Mouse (Mus musculus) E14TG2a.4 (cell line): ENCODE results near the gene Fhit.

ENCODE experiments used
- H3K27me3 ChIP-seq: 2 replicates; pipeline ENCODE4 v1.6.1; 2014; ENCODE audit warnings: low read length, control low read depth; ENCODE audit not compliant: insufficient read depth
- H3K36me3 ChIP-seq: 2 replicates; pipeline ENCODE4 v1.6.1; 2014; ENCODE audit warnings: low read length, control low read depth; ENCODE audit not compliant: insufficient read depth
- H3K4me1 ChIP-seq: replicated peaks from 2 replicates; pipeline ENCODE4 v1.6.1; 2014; ENCODE audit warnings: low read depth, low read length, control low read depth
- H3K4me3 ChIP-seq: replicated peaks from 2 replicates; pipeline ENCODE4 v1.5.1; 2014; ENCODE audit warnings: mild to moderate bottlenecking, low read length
- H3K9me3 ChIP-seq: 2 replicates; pipeline ENCODE4 v1.6.1; 2014; ENCODE audit warnings: low read length, control low read depth
- CTCF ChIP-seq: conservative IDR thresholded peaks from 2 replicates; pipeline ENCODE4 v1.5.1; 2014; ENCODE audit warnings: low read length
- NANOG ChIP-seq: IDR thresholded peaks from 2 replicates; pipeline ENCODE4 v1.6.1; 2014; ENCODE audit warnings: borderline replicate concordance, low read length, mixed read lengths
- POU5F1 ChIP-seq: IDR thresholded peaks from 2 replicates; pipeline ENCODE4 v1.6.1; 2014; ENCODE audit warnings: low read length, borderline replicate concordance

The Fhit gene

GRCm38 (mm10) chr14:10035682-10036081 is 1126.2 kb downstream of the Fhit start:
- Histone ChIP-seq H3K4me1 (no peaks in the 10 kb centered on the region), H3K4me3 (no peak overlapping the region), H3K9me3 (no peaks in the 10 kb centered on the region), H3K36me3 (no peaks in the 10 kb centered on the region), H3K27me3 (no peaks in the 10 kb centered on the region; the same call in 1 of the 2 replicates)
- TF ChIP-seq NANOG (no peak), POU5F1 (no peak), CTCF (no peak)

DNA sequence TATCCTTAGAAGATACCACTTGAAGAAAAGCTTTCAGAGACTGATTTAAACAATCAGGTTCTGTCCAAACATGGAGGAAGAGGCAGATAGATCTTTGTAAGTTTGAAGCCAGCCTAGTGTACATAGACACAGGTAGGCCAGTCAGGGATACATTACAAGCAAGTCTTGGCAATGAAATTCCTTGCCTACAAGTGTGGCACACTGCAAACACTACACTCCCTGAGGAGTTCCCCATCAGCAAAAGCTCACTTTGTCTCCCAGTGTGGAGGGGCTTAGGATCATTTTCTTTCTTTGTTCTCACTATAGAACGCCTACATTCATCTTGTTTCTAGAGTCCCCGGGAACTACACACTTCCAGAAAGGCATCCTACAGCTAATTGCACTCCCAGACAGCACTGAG is 1126.6 kb downstream of the Fhit start:
- H3K4me1 ChIP-seq = no peaks in the 10 kb centered on the region
- no peak for TF ChIP-seq CTCF
- TF ChIP-seq POU5F1 = no peak
- no peak for TF ChIP-seq NANOG
- H3K9me3 ChIP-seq = no peaks in the 10 kb centered on the region
- no peak overlapping the region for H3K4me3 ChIP-seq
- no peaks in the 10 kb centered on the region; the same call in 1 of the 2 replicates for H3K27me3 ChIP-seq
- H3K36me3 ChIP-seq = no peaks in the 10 kb centered on the region

- Histone ChIP-seq H3K27me3 (no peaks in the 10 kb centered on the region), H3K9me3 (no peaks in the 10 kb centered on the region), H3K4me1 (no peaks in the 10 kb centered on the region), H3K4me3 (no peak overlapping the region), H3K36me3 (no peaks in the 10 kb centered on the region)
- TF ChIP-seq POU5F1 (no peak), CTCF (no peak), NANOG (no peak)
Measured at GRCm38 (mm10) chr14:10023382-10023781, 1138.5 kb downstream of the Fhit start.

GRCm38 (mm10) chr14:10022304-10022703 is 1139.5 kb downstream of the Fhit start:
- H3K27me3 ChIP-seq = no peaks in the 10 kb centered on the region
- no peaks in the 10 kb centered on the region for H3K36me3 ChIP-seq
- no peaks in the 10 kb centered on the region for H3K9me3 ChIP-seq
- no peaks in the 10 kb centered on the region for H3K4me1 ChIP-seq
- no peak overlapping the region for H3K4me3 ChIP-seq
- TF ChIP-seq CTCF = no peak
- TF ChIP-seq NANOG = no peak
- TF ChIP-seq POU5F1 = no peak

- TF ChIP-seq POU5F1 (no peak), CTCF (0 out of 2 replicates have a peak, but pooled peaks have one; percentile 22), NANOG (no peak)
- Histone ChIP-seq H3K4me3 (no peak overlapping the region), H3K27me3 (no peaks in the 10 kb centered on the region), H3K4me1 (no peaks in the 10 kb centered on the region), H3K9me3 (no peaks in the 10 kb centered on the region), H3K36me3 (no peaks in the 10 kb centered on the region)
Measured at GRCm38 (mm10) chr14:10020400-10021140, 1141.3 kb downstream of the Fhit start.

DNA sequence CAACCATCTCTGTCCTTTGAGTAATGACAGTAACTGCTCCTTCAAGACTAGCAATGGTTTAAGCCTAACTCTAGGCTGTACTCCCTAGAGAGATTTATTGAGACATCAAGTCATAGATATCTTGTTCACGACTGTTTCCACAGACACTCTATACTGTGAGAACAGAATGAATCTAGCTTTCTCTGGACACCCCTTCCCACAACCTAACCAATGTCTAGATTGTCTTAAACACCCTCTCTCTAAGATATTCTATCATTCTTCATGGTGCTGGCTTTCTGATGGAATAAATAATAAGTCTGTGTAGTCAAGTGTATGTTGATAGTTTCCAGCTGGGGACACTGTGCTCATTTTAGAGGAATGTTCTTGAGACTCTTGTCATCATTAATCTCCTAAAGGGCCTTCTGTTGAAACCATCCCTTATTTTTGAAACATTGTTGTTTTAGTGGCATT is 1148.0 kb downstream of the Fhit start:
- no peaks in the 10 kb centered on the region for H3K27me3 ChIP-seq
- TF ChIP-seq POU5F1 (no peak), NANOG (no peak), CTCF (no peak)
- H3K4me3 ChIP-seq = no peak overlapping the region
- H3K36me3 ChIP-seq = no peaks in the 10 kb centered on the region
- no peaks in the 10 kb centered on the region for H3K9me3 ChIP-seq
- H3K4me1 ChIP-seq = no peaks in the 10 kb centered on the region

DNA sequence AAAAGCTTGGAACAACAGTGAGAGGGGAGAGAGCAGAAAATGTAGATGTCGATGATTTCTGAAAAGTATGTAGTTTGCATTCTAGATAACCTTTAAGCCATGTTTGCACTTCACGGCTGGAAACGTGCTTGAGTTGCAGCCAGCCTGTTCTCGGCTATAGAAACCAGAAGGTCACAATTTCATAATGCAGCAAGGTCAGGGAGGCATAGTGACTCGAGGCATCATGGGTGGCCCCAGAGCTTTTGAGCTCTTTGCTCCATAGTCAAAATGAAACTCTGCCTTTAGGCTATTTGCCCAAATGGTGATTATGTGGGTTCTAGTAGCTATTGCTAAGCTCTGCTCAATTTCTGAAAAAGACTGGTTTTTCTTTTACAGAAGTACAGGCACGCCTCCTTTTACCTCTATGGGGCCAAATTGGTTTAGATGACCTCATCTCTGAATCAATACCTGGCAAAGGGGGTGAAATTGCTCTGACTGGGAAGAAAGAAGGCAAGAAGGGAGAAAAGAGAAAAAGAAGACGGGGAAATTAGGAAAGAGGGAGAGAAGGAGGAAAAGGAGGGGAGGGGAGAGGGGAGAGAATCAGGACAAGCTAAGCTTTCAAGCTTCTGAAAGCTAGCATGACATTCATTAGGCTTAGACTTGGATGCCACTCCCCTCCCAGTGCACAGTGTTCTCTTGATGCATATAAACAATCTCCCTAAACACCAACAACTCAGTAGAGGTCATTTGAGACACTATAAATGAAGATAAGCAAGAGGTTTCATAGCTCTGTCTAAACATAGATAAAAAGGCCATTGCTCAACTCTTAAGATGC is 1148.6 kb downstream of the Fhit start:
- H3K9me3 ChIP-seq = no peaks in the 10 kb centered on the region
- H3K27me3 ChIP-seq = no peaks in the 10 kb centered on the region

DNA sequence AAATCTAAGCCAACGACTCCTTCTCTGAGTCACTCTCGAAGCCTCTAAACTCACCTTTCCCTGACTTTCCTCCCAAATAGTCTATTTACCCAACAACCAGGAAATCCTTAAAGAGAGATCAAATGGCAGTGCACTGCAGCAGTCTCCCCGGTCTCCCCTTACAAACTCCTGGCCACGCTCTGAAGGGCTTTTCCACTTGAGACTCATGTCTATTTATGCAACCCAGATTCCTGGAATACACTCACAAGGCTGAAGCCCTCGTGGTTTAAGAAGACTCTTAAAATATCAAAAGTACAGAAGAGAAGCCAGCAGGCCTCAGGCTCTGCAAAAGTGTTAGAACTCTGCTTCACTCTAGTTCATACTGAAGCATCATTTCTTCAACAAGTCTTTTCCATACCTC is 1155.6 kb downstream of the Fhit start:
- H3K9me3 ChIP-seq = no peaks in the 10 kb centered on the region
- no peaks in the 10 kb centered on the region for H3K36me3 ChIP-seq
- no peak overlapping the region for H3K4me3 ChIP-seq
- H3K27me3 ChIP-seq = no peaks in the 10 kb centered on the region
- TF ChIP-seq POU5F1 (no peak), CTCF (no peak), NANOG (no peak)
- H3K4me1 ChIP-seq = no peaks in the 10 kb centered on the region

More for the DNA sequence above, 1148.6 kb downstream of the Fhit start:
- TF ChIP-seq POU5F1 (no peak), CTCF (no peak), NANOG (no peak)
- Histone ChIP-seq H3K4me1 (no peaks in the 10 kb centered on the region), H3K36me3 (no peaks in the 10 kb centered on the region), H3K4me3 (no peak overlapping the region)
